Mouse (Mus musculus): Measurements from ENCODE around the gene Gm13199.

- no peak for TF ChIP-seq CTCF (IDR thresholded peaks at IDR 0.05; ENCODE audit: insufficient read depth, low read length)
- peak; percentile 90; the same call in 1 of the 2 replicates for TF ChIP-seq POLR2A (IDR thresholded peaks at IDR 0.05; ENCODE audit: borderline replicate concordance, extremely low read depth, low read depth, low read length)
These were observed 32.3 kb upstream of the Gm13199 start, which contains the start of gene Sec61a2 for GRCm38 (mm10) chr2:5894843-5895570.

Data from lung, adult 2 months (tissue).